Mouse (Mus musculus) cerebellum, adult 2 months (tissue): ENCODE measurements around the gene Inhbe. TPM values are rescaled to one million over a fixed set of nuclear protein-coding genes. Genes with fewer than 3 reads are reported as not detected.

Source experiments
- DNase-seq, 2 experiments: peaks; one replicate each; pipeline ENCODE4 v3.0.0; 2021
- H3K27ac ChIP-seq: fragments of 200-500 bp; 2 replicates; pipeline ENCODE4 v1.5.1; 2012; ENCODE audit warnings: low read length, control low read depth, inconsistent platforms; ENCODE audit not compliant: insufficient read depth
- H3K27me3 ChIP-seq: fragments of 200-500 bp; 2 replicates; pipeline ENCODE4 v1.6.1; 2012; ENCODE audit warnings: inconsistent platforms, mild to moderate bottlenecking, low read length, moderate library complexity; ENCODE audit not compliant: control insufficient read depth, insufficient read depth
- H3K4me1 ChIP-seq: fragments of 200-500 bp; 2 replicates; pipeline ENCODE4 v1.6.1; 2011; ENCODE audit warnings: low read length; ENCODE audit not compliant: control insufficient read depth, insufficient read depth
- H3K4me3 ChIP-seq: fragments of 200-500 bp; replicated peaks from 2 replicates; pipeline ENCODE3; 2011; ENCODE audit warnings: mild to moderate bottlenecking, low read depth, low read length, control low read depth; ENCODE audit not compliant: insufficient read depth
- CTCF ChIP-seq: fragments of 200-500 bp; IDR thresholded peaks from 2 replicates; pipeline ENCODE4 v1.5.1; 2011; ENCODE audit warnings: low read depth, mild to moderate bottlenecking, control low read depth, low read length, moderate library complexity, borderline replicate concordance; ENCODE audit not compliant: insufficient read depth
- POLR2A ChIP-seq: fragments of 200-500 bp; IDR thresholded peaks from 2 replicates; pipeline ENCODE4 v1.6.1; 2011; ENCODE audit warnings: low read length, control low read depth, borderline replicate concordance; ENCODE audit not compliant: insufficient read depth
- WGBS: fragments of 180-500 bp; shearing (Covaris S2); methylation state at CpG from one replicate; pipeline ENCODE4 v1.1.7; 2018; 5-methylcytosine and 5-hydroxymethylcytosine counted together
- polyA plus RNA-seq: library from polyadenylated mRNA; depleted of rRNA; stranded (reverse); fragments of >200 nt; gene quantifications from 2 replicates; pipeline ENCODE4 v1.2.3, GENCODE M21; 2012

The Inhbe gene
- polyA plus RNA-seq, 1 experiment: not detected

GRCm38 (mm10) chr10:127351719-127352118, 2.5 kb downstream of the Inhbe start:
- 80% methylated on average over 8 of the region's 8 CpGs for WGBS
- Histone ChIP-seq H3K4me3 (no peak overlapping the region), H3K4me1 (peaks cover 12% of the 10 kb centered on the region), H3K27ac (no peak overlapping the region), H3K27me3 (no peaks in the 10 kb centered on the region)
- DNase-seq: no peak
- TF ChIP-seq CTCF: no peak
- no peak for TF ChIP-seq POLR2A

- H3K27me3 ChIP-seq: no peaks in the 10 kb centered on the region
- H3K4me3 ChIP-seq: no peak overlapping the region
- H3K4me1 ChIP-seq: peaks cover 12% of the 10 kb centered on the region
- 88% methylated on average over 8 of the region's 8 CpGs for WGBS
- DNase-seq: peak in 1 of 2 experiments; percentile 32
- H3K27ac ChIP-seq: no peak overlapping the region
- TF ChIP-seq CTCF (no peak), POLR2A (no peak)
These were observed 3.0 kb downstream of the Inhbe start for GRCm38 (mm10) chr10:127351285-127351595.

GRCm38 (mm10) chr10:127350594-127351284, 3.5 kb downstream of the Inhbe start:
- 16% methylated on average over 24 of the region's 24 CpGs for WGBS
- H3K4me1 ChIP-seq: peaks cover 12% of the 10 kb centered on the region
- 0 out of 2 replicates have a peak, but pooled peaks have one; percentile 9 for TF ChIP-seq POLR2A
- TF ChIP-seq CTCF: peak; percentile 89
- no peak overlapping the region for H3K27ac ChIP-seq
- DNase-seq: peak; percentile 81 to 85
- H3K27me3 ChIP-seq: no peaks in the 10 kb centered on the region
- peak overlapping the region; percentile 33 for H3K4me3 ChIP-seq

- TF ChIP-seq CTCF (no peak), POLR2A (no peak)
- no peak for DNase-seq
- H3K4me3 ChIP-seq: no peak overlapping the region
- WGBS: 58% methylated on average over 8 of the region's 8 CpGs
- H3K27me3 ChIP-seq: no peaks in the 10 kb centered on the region; the same call in 1 of the 2 replicates
- H3K4me1 ChIP-seq: peaks cover 12% of the 10 kb centered on the region
- no peak overlapping the region for H3K27ac ChIP-seq
These were observed 4.4 kb downstream of the Inhbe start for GRCm38 (mm10) chr10:127349810-127350209.

- H3K27ac ChIP-seq: no peak overlapping the region
- H3K4me1 ChIP-seq: peaks cover 7% of the 10 kb centered on the region
- DNase-seq: no peak
- H3K27me3 ChIP-seq: no peaks in the 10 kb centered on the region; the same call in 1 of the 2 replicates
- 71% methylated on average over 4 of the region's 4 CpGs for WGBS
- H3K4me3 ChIP-seq: no peak overlapping the region
- TF ChIP-seq POLR2A (no peak), CTCF (peak; percentile 16; the same call in 1 of the 2 replicates)
These were observed 5.3 kb downstream of the Inhbe start for GRCm38 (mm10) chr10:127348957-127349356.

GRCm38 (mm10) chr10:127346173-127346572, 8.0 kb downstream of the Inhbe start:
- Histone ChIP-seq H3K27ac (no peak overlapping the region), H3K4me1 (peaks cover 4% of the 10 kb centered on the region; the same call in 1 of the 2 replicates), H3K27me3 (no peaks in the 10 kb centered on the region; the same call in 1 of the 2 replicates), H3K4me3 (no peak overlapping the region)
- TF ChIP-seq POLR2A (no peak), CTCF (no peak)
- 75% methylated on average over 3 of the region's 3 CpGs for WGBS
- no peak for DNase-seq

GRCm38 (mm10) chr10:127343029-127343428, 11.2 kb downstream of the Inhbe start:
- Histone ChIP-seq H3K27ac (no peak overlapping the region), H3K4me3 (no peak overlapping the region), H3K4me1 (no peaks in the 10 kb centered on the region), H3K27me3 (no peaks in the 10 kb centered on the region; the same call in 1 of the 2 replicates)
- DNase-seq: no peak
- no peak for TF ChIP-seq CTCF
- no peak for TF ChIP-seq POLR2A
- 77% methylated on average over 3 of the region's 3 CpGs for WGBS
